Mouse (Mus musculus) spleen, adult 2 months (tissue): ENCODE results near the gene Cyb5r1. TPM values are rescaled to one million over a fixed set of nuclear protein-coding genes. Genes with fewer than 3 reads are reported as not detected.
A peak's percentile ranks its signal among the peaks of the same experiment; 100 is the strongest.

Source experiments
- DNase-seq, 2 experiments: peaks; one replicate each; pipeline versions ENCODE4 v3.0.0 to v3.0.0-alpha.2; 2012 to 2021; ENCODE audit warnings: low spot score in 2 of 2, low read depth in 1 of 2
- H3K27ac ChIP-seq: fragments of 200-500 bp; 2 replicates; pipeline ENCODE4 v1.5.1; 2012; ENCODE audit warnings: low read length, inconsistent platforms; ENCODE audit not compliant: insufficient read depth
- H3K27me3 ChIP-seq: fragments of 200-500 bp; 2 replicates; pipeline ENCODE4 v1.6.1; 2012; ENCODE audit warnings: mild to moderate bottlenecking, moderate library complexity, low read length, inconsistent platforms; ENCODE audit not compliant: control insufficient read depth, insufficient read depth
- H3K36me3 ChIP-seq: fragments of 200-500 bp; 2 replicates; pipeline ENCODE4 v1.6.1; 2012; ENCODE audit warnings: mild to moderate bottlenecking, low read length, inconsistent platforms; ENCODE audit not compliant: control insufficient read depth, insufficient read depth
- H3K4me1 ChIP-seq: fragments of 200-500 bp; 2 replicates; pipeline ENCODE4 v1.6.1; 2011; ENCODE audit warnings: inconsistent platforms; ENCODE audit not compliant: control insufficient read depth, insufficient read depth, insufficient read length
- H3K4me3 ChIP-seq: fragments of 200-500 bp; 2 replicates; pipeline ENCODE4 v1.5.1; 2011; ENCODE audit warnings: mild to moderate bottlenecking, inconsistent platforms; ENCODE audit not compliant: insufficient read depth, insufficient read length; ENCODE audit errors: extremely low read depth
- CTCF ChIP-seq: fragments of 200-500 bp; IDR thresholded peaks from 2 replicates; pipeline ENCODE4 v1.5.1; 2011; ENCODE audit warnings: mild to moderate bottlenecking, inconsistent platforms; ENCODE audit not compliant: insufficient read depth, insufficient read length, insufficient replicate concordance; ENCODE audit errors: extremely low read depth
- POLR2A ChIP-seq: fragments of 200-500 bp; IDR thresholded peaks from 2 replicates; pipeline ENCODE4 v1.6.1; 2011; ENCODE audit warnings: low read depth, low read length, inconsistent platforms
- WGBS: fragments of 180-500 bp; shearing (Covaris S2); methylation state at CpG from one replicate; pipeline ENCODE4 v1.1.7; 2018; 5-methylcytosine and 5-hydroxymethylcytosine counted together
- polyA plus RNA-seq: library from polyadenylated mRNA; depleted of rRNA; stranded (reverse); fragments of >200 nt; gene quantifications from 2 replicates; pipeline ENCODE4 v1.2.3, GENCODE M21; 2012; rRNA removed

Gene Cyb5r1
- polyA plus RNA-seq, 1 experiment = 46.4 TPM

DNA sequence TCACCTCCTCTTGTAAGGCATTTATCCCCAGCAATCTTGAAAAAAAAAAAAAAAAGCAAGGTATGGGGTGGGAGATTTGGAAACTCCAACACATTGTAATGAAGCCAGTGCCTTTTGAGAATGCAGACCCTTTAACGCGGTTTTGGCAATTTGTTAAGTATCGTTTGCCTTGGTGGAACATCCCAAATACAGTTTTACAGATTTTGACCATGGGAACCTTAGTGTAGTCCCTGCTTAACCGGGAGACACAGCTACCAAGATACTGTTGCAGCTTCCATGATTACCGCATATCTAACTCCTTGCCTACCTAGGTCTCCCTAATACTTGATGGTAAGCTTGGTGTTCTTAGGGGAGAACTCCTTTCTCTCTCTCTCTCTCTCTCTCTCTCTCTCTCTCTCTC is 50.7 kb downstream of the Cyb5r1 start:
- peak overlapping the region; percentile 80; the same call in 1 of the 2 replicates for H3K4me3 ChIP-seq
- 32% methylated on average over 5 of the region's 5 CpGs for WGBS
- H3K27ac ChIP-seq = no peak overlapping the region

DNA sequence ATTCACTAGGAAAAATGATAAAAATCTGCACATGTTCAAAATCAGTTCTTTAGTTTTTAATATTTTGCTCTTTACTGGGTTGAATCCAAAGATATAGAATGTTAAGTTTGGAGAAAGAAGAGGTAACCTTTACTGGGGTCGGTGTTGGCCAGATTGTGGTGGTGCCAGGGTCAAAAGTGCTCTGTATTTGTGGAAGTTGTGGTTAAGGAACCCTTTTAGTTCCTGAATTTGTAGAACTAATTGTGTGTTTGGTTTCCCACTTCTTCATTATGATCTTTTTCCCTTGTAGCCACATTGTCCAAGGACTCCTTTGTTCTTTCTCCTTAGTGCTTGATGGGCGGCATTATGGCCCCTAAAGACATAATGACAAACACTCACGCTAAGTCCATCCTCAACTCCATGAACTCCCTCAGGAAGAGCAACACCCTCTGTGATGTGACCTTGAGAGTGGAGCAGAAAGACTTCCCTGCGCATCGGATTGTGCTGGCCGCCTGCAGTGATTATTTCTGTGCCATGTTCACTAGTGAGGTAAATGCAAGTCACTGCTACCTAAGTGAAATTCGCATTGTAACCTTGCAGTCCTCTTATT is 52.9 kb downstream of the Cyb5r1 start:
- 83% methylated on average over 7 of the region's 7 CpGs for WGBS
- peaks cover 4% of the 10 kb centered on the region; the same call in 1 of the 2 replicates for H3K4me1 ChIP-seq
- H3K4me3 ChIP-seq = no peak overlapping the region
- no peaks in the 10 kb centered on the region for H3K27me3 ChIP-seq
- DNase-seq = no peak
- TF ChIP-seq CTCF = no peak
- TF ChIP-seq POLR2A = no peak
- no peak overlapping the region for H3K27ac ChIP-seq
- H3K36me3 ChIP-seq = peaks cover 7% of the 10 kb centered on the region

More for the DNA sequence above, 50.7 kb downstream of the Cyb5r1 start:
- Histone ChIP-seq H3K36me3 (0 out of 2 replicates have a peak, but pooled peaks cover 2% of the 10 kb centered on the region), H3K27me3 (no peaks in the 10 kb centered on the region), H3K4me1 (peaks cover 4% of the 10 kb centered on the region; the same call in 1 of the 2 replicates)
- no peak for DNase-seq
- TF ChIP-seq CTCF (no peak), POLR2A (no peak)

DNA sequence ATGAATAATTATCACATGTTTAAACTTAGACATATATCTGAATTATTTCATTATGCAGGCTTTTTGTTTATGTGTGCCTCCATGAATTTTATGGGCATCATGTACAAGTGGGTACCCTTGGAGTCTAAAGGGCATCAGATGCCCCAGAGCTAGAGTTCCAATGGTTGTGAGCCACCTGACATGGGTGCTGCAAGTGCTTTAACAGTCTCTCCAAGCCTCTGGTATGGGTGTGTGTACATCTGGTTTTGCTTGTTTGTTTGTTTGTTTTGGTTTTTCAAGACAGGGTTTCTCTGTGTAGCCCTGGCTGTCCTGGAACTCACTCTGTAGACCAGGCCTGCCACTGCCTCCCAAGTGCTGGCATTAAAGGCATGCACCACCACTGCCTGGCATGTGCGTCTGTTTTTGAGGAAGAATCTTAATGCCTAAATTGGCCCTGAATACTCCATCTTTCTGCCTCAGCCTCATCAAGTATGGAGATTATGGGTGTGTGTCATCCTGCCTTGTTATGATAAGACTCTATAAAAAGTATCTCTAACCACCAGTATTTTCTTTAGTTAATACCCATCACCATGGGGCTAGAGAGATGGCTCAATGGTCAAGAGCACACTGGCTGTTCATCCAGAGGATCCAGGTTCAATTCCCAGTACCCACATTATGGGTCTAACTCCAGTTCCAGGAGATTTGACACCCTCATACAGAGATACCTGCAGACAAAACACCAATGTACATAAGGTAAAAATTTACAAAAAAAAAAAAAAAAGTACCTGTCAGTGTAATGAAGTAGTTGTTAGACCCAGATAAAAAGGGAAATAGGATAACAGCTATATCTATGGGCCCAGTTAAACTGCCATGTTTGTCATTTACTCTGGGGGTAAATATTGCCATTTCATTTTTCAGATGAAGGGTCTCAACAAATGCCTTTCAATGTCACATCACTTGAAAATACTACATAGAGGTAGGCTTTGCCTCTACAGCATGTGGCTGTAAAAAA is 55.2 kb downstream of the Cyb5r1 start:
- peaks cover 4% of the 10 kb centered on the region; the same call in 1 of the 2 replicates for H3K4me1 ChIP-seq
- TF ChIP-seq POLR2A = no peak
- no peak for DNase-seq
- H3K36me3 ChIP-seq = peaks cover 15% of the 10 kb centered on the region
- no peaks in the 10 kb centered on the region for H3K27me3 ChIP-seq
- 68% methylated on average over 1 of the region's 1 CpGs for WGBS
- peak overlapping the region; percentile 40; the same call in 1 of the 2 replicates for H3K27ac ChIP-seq
- no peak overlapping the region for H3K4me3 ChIP-seq

Other genes with a start within 250 kb of the Cyb5r1 start
- gene Chil1, start 223.4 kb upstream of the Cyb5r1 start, polyA plus RNA-seq = 3.3 and 7.5 TPM in 2 replicates
- gene Mybph, start 212.1 kb upstream of the Cyb5r1 start, polyA plus RNA-seq = not detected in 2 replicates
- gene Adora1, start 170.1 kb upstream of the Cyb5r1 start, polyA plus RNA-seq = 0.28 and 0.42 TPM in 2 replicates
- not detected in 2 replicates for gene Myog, start 115.6 kb upstream of the Cyb5r1 start, polyA plus RNA-seq
- 20.1 and 28.5 TPM in 2 replicates for gene Ppfia4, start 72.6 kb upstream of the Cyb5r1 start, polyA plus RNA-seq
- gene Tmem183a, start 43.6 kb upstream of the Cyb5r1 start, polyA plus RNA-seq = 39.2 and 42.2 TPM in 2 replicates
- not detected in 2 replicates for gene 4933406M09Rik, start 19.6 kb upstream of the Cyb5r1 start, polyA plus RNA-seq
- gene Adipor1, start 9.8 kb downstream of the Cyb5r1 start, polyA plus RNA-seq = 106 and 122 TPM in 2 replicates
- gene Klhl12, start 50.0 kb downstream of the Cyb5r1 start, polyA plus RNA-seq = 4.8 and 5.9 TPM in 2 replicates
- gene Rabif, start 89.1 kb downstream of the Cyb5r1 start, polyA plus RNA-seq = 8.6 and 9.4 TPM in 2 replicates
- gene Mgat4e, start 144.1 kb downstream of the Cyb5r1 start, polyA plus RNA-seq = not detected in 2 replicates
- gene Kdm5b, start 154.6 kb downstream of the Cyb5r1 start, polyA plus RNA-seq = 4.8 and 6.2 TPM in 2 replicates
- 0.01 TPM in 1 of 2 replicates, not detected in the other for gene Syt2, start 241.1 kb downstream of the Cyb5r1 start, polyA plus RNA-seq